Mouse (Mus musculus) urinary bladder, postnatal 25 days (tissue): ENCODE measurements around the gene Nanp.
A peak's percentile ranks its signal among the peaks of the same experiment; 100 is the strongest.

Source experiments
- DNase-seq: peaks from one replicate; pipeline ENCODE4 v3.0.0; 2022; ENCODE audit warnings: low spot score

Gene Nanp

DNA sequence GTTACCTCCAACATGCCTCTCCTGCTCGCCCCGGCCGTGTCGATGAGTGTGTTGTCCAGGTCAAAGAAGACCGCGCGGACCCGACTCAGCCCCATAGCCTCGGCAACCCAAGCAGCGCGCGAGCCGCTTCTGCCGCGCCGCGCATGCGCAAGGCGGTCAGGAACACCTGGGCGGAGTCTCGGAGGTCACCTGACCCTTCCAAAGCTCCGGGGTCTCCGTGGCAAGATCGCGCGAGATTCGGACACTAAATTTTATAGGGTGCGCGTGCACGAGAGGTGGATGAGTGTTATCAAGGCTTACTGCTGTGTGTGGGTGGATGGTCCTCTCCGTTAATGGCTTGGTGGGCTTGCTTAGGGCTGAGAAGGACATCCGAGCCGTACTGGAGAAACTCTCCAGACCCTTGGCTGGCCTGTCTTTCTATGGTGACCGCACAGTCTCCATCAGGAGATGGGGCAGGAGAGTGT, at the start of gene Nanp, which contains the start of gene Ninl:
Nanp (minus strand) TSS at position 167 of the 464 bp plus-strand sequence.
Ninl (minus strand) TSS at position 151 of the 464 bp plus-strand sequence.
- DNase-seq = peak; percentile 91

DNA sequence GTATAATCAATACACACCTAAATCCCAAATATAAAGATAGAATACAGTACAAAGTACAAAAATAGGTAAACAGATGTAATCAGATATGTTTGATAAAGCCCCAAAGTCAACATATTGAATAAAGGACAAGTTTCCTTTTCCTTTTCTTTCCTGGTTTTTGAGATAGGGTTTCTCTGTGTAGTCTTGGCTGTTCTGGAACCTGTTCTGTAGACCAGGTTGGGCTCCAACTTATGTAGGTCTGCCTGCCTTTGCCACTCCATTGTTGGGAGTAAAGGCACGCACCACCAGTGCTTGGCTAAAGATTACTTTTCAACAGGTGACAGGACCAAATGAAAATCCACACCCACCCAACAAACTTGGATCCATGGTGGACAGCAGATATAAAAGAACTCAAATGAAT, 17.4 kb upstream of the Nanp start:
- no peak for DNase-seq

DNA sequence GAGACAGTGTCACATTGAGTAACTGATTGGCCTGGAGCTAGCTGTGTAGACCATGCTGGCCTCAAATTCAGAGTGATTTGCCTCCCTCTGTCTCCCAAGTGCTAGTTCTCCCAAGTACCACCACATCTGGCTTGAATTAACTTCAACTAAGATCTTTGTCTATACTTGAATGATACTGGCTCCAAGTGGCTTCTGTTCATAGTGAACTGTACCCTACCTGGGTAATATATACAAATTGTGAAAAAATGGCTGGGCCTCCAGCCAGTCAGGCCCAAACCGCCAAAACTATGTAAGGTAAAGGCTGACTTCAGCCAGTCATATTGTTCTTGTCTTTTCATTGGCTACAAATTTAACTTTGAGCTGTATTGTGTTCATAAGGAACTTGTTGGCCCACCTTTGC, 1.2 kb upstream of the Nanp start:
- no peak for DNase-seq

DNA sequence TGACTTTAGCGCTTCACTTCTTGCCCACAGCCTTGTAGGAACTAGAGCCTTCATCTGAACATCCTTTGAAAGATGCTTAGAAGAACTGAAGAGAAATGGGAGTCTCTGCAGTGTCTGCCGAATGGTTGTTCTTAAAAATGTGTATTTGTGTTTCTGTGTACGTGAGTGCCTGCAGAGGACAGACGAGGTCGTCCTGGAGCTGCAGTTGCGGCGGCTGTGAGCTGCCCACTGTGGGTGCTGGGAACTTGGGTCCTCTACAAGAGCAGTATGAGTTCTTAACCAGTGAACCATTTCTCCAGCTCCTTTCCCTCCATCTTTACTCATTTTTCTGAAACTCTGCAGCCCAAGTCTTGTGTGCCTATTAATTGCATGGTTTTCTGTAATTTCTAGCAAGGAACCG, 528 bp upstream of the Nanp start:
- DNase-seq = no peak

DNA sequence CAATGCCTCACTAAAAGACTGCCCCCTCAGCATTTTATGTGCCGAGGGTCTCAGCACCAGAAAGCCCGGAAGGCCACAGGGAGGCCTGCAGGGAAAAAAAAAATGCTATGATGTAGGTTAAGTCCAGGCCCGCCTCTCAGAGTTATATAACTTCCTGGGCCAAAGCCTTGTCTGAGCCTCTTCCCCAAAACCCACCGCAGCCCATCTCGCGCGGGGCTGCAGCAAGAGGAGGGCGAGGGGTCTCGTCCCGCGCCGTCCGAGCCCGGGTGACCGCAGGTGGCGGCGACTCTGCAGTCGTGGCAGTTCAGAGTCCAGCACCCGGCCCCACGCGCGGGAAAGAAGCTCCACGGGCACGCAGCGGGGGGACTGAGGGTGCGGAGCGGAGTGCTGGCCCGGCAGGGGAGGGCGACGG, 381 bp downstream of the Nanp start:
- no peak for DNase-seq

DNA sequence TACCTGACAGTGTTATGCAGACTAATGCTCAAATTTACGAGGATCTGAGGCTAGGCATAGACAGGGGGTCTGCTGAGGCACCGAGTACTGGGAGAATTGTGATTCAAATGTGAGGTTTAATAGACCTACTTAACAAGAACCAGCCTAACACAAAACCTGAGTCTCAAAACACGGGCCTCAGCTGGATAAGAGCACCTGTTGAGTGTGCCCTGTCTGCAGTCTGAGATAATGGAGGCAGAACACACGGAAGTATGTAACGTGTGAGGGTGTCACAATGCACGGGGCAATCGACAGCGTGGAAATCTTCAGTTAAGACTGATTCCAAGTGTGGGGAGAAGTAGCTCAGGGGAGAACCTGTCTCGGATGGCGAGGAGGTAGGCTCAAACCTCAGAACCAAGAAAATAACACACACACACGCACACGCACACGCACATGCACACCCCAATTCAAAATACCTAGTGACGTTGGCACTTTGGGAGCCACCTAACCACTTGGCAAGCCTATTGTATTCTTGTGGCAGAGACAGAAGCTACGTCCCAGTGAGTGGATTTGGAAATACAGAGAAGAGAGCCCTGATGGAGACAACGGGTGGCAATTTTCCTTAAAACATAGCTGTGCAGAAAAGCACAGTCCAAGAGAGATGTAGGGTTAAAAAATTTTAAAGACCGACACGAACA, 1.2 kb downstream of the Nanp start:
- DNase-seq = no peak

DNA sequence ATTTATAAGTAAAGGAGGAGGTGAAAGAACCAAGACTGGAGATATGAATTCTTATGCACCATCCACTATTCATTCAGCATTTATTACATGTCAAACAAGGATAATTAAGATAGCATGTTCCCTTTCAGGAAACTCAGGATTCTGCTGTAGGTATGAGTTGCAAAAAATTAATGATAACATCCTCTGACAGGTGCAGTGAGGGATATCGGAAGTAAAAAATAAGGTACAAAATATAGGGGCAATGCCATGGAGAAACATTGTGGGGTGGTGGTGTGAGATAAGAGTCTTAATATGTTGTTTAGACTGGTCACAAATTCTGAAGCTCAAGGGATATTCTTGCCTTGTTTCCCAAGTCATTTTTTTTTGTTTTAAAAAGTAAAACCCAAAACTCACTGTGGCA, 1.9 kb downstream of the Nanp start:
- no peak for DNase-seq

DNA sequence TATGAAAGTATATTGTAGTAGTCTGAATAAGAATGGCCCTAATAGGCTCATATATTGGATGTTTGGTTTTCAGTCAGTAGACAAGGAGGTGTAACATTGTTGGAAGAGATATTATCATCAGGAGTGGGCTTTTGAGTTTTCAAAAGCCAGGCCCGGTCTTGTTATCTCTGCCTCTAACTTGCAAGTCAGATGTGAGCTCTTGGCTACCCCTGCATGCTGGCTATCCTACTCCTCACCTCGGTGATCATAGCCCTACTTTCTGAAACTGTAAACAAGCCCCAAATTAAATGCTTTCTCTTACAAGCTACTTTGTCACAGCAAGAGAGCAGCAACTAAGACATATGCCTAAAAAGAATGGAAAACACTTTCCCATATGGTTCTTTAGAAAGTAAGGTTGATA, 2.5 kb downstream of the Nanp start:
- no peak for DNase-seq

DNA sequence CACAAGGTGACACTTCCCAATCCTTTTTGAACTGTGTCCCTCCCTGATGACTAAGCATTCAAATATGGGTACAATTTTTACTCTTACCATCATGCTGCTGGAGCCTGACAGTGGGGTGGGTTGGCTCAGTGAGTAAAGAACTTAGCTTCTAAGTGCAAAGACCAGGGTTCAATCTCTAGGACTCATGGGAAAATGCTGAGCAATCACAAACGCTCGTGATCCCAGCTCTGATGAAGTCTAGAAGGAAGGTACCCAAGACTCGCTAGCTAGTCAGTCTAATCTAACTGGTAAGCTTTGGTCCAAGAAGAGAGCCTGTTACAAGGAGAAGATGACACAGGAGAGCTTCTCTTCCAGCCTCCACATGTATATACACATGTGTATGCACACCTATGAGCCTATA, 4.8 kb downstream of the Nanp start:
- DNase-seq = no peak

DNA sequence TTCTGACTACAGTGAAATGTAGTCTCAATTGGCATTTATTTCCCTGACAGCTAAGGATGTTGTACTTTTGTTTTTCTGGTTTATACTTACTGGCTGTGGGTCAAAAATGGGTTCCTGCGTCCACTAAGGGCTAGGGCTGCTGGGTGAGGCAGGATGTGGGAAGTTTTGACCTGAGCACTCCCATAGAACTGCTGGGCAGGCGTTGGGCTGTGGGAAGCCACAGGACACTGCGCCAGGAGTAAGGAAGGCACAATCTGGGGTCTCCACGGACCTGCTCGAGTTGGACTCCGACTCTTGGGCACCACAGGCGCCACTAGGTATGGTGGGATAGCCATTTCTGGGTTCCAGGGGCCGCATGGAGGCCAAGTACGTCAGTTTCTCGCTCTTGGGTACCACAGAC, 18.0 kb downstream of the Nanp start:
- DNase-seq = no peak

DNA sequence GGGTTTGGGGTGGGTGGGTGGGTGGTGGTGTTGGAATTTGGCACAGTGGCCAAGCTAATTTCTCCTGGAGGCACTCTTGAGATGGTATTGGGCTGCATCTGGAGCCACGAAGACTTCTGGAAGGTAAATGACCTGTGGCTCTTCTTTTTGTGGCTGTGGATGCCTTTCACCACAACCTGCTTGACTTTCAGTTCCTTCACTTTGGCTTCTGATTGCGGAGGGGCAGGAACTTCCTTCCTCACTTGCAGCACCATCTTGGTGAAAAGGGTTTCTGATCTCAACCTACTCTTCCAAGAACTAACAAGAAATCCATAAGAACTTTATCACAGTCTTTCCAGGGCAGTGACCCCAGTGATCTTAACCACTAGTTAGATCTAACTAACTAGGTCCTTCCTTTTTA, 23.9 kb downstream of the Nanp start:
- no peak for DNase-seq

DNA sequence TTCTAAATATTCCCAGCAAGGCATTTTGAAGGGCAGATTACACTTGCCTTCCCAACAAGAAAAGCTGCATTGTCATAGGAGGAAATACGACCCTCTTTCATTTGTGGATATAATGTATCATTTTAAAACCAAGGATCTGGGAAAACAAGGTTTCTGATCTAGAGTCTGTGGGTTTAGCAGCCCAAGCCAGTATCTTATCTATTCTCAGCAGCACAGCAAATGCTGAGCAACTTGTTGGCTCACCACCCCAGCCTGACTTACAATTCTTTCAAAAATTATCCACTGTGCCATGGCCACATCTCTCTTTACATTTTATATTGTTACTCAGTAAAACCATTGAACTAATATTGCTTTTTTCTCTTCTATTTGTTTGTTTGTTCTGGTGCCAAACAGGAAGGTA, 27.9 kb downstream of the Nanp start:
- no peak for DNase-seq

DNA sequence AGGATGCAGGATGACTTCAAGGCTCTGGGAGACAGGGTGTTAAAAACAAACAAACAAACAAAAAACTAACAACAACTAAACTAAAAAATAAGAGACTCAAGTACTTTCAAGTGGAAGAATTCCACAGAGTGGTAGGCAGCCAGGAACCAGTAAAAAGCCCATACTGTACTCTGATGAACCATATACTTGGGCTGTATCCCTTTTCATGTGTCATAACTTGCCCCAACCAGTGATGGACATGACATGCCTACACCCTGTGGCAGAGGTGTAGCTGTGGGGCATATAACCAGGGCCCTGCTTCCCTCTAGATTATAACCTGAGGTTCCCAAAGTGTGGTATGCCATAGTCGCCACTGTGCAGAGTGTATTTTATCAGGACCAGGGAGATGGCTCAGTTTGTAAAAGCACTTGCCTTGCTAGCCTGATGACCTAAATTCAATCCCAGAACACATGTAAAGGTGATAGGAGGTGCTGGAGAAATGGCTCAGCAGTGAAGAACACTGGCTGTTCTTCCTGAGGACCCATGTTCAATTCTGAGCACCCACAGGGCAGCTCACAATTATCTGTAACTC, 29.6 kb downstream of the Nanp start:
- DNase-seq = no peak

DNA sequence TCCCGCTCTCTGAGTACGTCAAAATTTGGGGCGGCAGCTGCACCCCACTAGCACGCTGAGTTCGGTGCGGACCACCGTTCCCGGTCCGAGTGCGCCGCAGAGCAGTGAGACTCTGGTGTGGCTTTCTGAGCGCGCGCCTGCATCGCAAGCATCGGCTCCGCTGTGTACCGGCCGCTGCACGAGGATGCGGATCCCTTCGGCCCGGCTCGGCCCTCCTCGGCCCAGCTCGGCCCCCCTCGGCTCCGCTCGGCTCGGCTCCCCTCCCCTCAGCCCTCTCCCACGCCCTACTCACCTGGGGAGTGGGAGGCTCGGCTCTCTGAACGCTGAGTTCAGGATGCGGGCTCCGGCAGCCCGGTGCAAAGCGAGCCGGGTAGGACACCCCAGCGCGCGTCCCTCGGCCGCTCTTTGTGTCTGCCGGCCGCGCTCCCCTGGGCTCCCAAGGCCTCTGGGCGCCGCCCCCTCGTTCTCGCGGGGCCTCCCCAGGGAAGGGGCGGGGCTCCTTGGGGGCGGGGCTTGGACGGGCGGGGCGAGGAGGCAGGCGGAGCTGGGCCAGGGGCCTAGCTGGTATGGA, 30.2 kb downstream of the Nanp start:
- peak; percentile 65 for DNase-seq

DNA sequence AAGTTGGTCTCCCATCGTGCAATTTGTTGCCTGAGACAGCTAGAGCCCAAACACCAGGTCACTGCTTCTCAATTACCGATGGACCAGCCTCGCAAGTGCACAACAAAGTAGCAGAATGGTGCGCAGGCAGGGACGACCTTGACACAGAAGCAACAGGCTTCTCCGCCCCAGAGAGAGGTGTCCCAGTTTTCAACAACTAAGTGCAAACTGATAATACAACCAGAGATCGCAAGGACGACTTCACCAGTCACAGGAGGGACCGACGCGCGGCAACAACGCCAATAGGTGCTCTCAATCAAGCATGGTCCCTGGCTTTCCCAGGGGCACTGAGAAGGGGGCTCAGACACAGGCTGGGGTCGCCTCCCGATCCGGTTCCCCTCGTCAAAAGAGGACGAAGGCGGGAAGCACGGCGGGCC, 30.7 kb downstream of the Nanp start:
- no peak for DNase-seq

DNA sequence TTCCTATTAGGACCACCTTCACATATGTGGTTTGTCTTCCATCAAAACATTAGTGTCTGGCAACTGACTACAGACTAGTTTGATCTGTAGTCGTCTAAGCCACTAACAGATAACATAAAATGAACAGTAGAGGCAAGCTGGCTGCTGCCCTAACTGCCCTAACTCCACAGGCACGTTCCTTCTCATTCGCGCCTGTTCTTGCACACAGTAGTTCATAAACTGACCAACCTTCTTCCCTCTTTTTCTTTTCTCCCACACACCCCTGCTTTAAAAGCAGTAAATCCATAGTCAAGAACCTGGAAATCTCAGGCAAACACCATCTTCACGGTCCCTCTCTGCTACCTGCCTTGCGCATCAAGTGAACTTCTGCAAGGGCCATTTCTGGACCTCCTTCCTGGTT, 31.2 kb downstream of the Nanp start:
- DNase-seq = no peak

DNA sequence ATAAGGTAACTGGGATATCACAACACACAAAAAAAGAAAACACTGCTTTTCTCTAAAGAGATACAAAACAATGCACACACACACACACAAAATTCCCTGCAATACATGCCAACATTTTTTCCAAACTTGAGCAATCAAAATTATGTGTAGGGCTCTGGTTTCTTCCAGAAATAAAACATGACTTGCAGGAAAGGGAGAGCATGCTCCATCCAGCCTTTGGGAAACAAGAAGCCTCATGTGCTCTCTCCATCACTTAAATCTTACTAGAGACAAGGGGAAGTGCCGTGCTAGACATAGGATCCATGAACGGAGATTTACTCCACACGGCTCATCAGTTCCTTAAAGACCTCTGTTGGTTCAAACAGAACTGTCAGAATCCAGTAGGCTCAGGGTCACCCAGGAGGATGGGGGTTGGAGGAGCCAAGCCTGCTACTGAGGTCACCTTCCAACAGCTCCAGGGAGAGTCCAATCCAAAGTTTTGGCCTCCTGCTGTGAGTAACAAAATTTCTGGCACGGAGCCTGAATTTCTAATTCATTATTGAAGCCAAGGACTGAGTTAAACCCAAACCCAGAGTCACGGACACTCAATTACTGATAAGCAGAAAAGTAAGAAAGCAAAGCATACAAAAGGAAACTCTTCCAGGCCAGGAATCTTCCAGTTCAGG, 32.8 kb downstream of the Nanp start:
- no peak for DNase-seq

DNA sequence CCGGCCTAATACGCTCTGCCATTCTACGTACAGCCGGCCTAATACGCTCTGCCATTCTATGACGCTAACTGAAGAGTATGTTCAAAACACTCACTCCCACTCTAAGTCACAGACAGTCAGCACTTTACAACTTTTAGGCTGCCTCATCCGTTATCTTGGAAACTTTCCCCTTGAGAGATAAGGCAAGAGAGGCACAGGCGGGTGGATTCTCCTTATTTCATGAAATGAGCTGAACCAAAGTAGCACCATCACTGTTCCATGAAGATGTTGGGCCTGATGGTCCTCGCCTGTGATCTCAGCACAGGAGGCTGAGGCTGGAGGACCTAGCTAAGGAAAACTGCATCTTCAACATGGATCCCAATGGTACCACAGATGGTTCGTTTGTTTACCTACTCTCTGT, 34.8 kb downstream of the Nanp start:
- DNase-seq = no peak

DNA sequence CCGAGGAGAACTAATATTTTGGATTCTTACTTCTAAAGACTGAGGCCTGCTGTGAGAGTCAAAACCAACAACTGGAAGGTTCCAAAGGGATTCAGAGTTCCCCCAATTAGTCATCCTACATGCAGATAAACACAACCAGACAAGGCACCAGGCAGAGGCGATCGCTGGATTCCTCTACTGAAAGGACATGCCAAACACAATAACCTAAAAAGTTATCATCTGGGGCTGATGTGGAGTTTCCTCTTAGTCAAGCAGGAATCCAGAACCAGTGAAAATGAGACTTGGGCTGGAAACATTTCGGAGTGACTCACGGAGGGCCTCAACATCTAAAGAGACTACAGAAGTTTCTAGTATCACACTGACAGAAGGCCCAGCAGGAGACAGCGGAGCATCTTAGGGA, 35.4 kb downstream of the Nanp start:
- DNase-seq = no peak

DNA sequence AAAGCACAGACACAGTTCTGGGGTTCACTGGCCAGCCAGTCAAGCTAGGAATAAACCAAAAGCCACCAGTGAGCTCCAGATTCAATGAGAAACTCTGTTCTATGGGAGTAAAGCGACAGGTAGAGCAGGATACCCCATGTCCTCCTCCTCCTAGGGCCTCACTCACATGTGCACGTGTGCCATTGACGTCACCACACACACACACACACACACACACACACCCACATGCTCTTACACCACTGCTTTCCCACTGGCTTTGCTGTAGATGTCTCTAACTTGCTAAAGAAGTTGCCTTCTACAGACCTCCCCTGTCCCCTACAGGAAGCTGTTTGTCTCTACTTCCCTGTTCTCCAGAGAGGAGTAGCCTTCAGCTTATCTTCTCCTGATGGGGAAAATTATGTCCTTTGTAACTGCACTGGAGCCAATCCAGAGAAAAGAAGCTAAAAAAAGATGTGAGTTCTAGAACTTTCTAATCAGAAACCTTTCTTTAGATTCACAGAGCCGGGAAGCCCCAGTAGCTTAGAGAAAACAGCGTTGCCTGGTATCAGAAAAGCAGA, 37.5 kb downstream of the Nanp start:
- DNase-seq = no peak

DNA sequence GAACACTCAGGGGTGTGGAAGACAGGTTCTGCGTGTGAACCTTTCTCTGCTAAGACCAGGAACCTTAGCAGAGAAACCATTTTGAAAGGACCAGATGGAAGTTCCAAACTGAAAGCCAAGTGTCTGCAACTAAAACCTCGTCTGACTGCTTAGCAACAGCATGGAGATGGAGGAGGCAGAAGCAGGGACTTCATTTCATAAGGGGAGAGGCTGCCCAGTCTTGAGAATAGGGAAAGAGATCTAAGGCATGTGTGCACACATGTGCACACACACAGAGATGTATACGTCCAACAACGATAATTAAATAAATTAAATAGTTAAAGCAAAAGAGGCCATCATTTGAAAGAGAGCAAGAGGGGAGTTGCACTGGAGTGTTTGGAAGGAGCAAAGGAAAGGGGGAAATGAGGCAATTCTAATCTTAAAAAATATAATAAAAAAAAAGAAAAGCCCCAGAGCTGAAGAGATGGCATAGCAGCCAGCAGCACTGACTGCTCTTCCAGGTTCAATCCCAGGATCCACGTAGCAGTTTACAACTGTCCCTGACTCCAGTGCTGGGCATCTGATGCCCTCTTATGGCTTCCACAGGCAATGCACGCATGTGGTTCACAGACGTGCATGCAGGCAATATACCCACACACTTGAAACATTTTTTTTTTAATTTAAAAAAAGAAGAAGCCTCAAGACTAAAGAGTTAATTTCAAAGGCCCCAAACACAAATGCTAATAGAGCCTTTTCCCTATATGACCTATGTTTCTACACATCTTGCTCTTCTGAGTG, 38.6 kb downstream of the Nanp start:
- peak; percentile 36 for DNase-seq

DNA sequence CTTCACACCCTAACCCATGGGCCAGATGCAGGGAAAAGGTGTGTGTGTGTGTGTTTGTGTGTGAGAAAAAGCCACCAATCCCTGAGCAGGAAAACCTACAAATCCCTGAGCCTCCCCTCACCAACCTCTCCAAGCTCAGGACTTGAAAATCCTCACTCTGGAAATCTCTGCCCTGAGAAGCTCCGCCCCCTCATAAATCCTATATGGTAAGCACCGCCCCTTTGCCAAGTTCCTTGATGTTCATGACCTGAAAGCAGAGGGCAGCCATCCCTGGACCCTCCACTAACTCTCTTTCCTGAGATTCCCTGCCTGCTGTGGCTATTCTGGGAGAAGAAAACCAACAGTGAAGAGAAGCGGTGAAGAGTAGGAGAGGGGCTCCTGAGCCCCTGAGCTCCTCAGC, 40.2 kb downstream of the Nanp start:
- DNase-seq = no peak
